Mouse (Mus musculus): Measurements from ENCODE around the gene Slc26a3.

GRCm38 (mm10) chr12:31377241-31377640, 13.4 kb upstream of the Slc26a3 start:
- TF ChIP-seq CTCF (IDR thresholded peaks at IDR 0.05; ENCODE audit: low read depth) (no peak), EP300 (IDR thresholded peaks at IDR 0.05; ENCODE audit: low read depth) (no peak)
